Mouse (Mus musculus) heart, embryonic 13.5 days (tissue): ENCODE data around the gene Fignl1. TPM values are rescaled to one million over a fixed set of nuclear protein-coding genes. Genes with fewer than 3 reads are reported as not detected.

Experiments
- ATAC-seq: fragments of 200-750 bp; cut with Nextera tagmentation; 2 replicates; pipeline ENCODE4 v1.8.0; 2017; ENCODE audit warnings: moderate TSS enrichment; ENCODE audit not compliant: insufficient number of reproducible peaks, low FRiP score, low TSS enrichment; ENCODE audit errors: extremely low read depth
- H3K27ac ChIP-seq: fragments of 300-500 bp; sonication (generic); replicated peaks from 2 replicates; pipeline ENCODE4 v1.5.1; 2015; ENCODE audit warnings: moderate library complexity, mild to moderate bottlenecking, inconsistent platforms
- H3K27me3 ChIP-seq: fragments of 300-500 bp; sonication (generic); replicated peaks from 2 replicates; pipeline ENCODE4 v1.6.1; 2015; ENCODE audit warnings: mild to moderate bottlenecking, inconsistent platforms
- H3K36me3 ChIP-seq: fragments of 300-500 bp; sonication (generic); 2 replicates; pipeline ENCODE4 v1.6.1; 2015; ENCODE audit warnings: mild to moderate bottlenecking, inconsistent platforms
- H3K4me1 ChIP-seq: fragments of 300-500 bp; sonication (generic); 2 replicates; pipeline ENCODE4 v1.6.1; 2015; ENCODE audit warnings: inconsistent platforms
- H3K4me2 ChIP-seq: fragments of 300-500 bp; sonication (generic); 2 replicates; pipeline ENCODE4 v1.6.1; 2015; ENCODE audit warnings: inconsistent platforms, mild to moderate bottlenecking, moderate library complexity
- H3K4me3 ChIP-seq: fragments of 300-500 bp; sonication (generic); 2 replicates; pipeline ENCODE4 v1.5.1; 2015; ENCODE audit warnings: moderate library complexity, mild to moderate bottlenecking, inconsistent platforms
- H3K9ac ChIP-seq: fragments of 300-500 bp; sonication (generic); 2 replicates; pipeline ENCODE4 v1.6.1; 2015; ENCODE audit warnings: inconsistent platforms, mild to moderate bottlenecking, moderate library complexity
- H3K9me3 ChIP-seq: fragments of 300-500 bp; sonication (generic); 2 replicates; pipeline ENCODE4 v1.6.1; 2016; ENCODE audit warnings: inconsistent platforms
- WGBS: fragments of 180-500 bp; shearing (Covaris S2); methylation state at CpG from one replicate; pipeline ENCODE4 v1.1.7; 2015; ENCODE audit warnings: mixed read lengths; 5-methylcytosine and 5-hydroxymethylcytosine counted together
- polyA plus RNA-seq: library from polyadenylated mRNA; unstranded; fragments of >200 nt; fragmentation: Nextera tagmentation; extraction: Ambion mirVana; gene quantifications from 2 replicates; pipeline ENCODE4 v1.2.1, GENCODE M21; 2015

Gene Fignl1
- polyA plus RNA-seq, result 52.9 and 58.7 TPM in 2 replicates

DNA sequence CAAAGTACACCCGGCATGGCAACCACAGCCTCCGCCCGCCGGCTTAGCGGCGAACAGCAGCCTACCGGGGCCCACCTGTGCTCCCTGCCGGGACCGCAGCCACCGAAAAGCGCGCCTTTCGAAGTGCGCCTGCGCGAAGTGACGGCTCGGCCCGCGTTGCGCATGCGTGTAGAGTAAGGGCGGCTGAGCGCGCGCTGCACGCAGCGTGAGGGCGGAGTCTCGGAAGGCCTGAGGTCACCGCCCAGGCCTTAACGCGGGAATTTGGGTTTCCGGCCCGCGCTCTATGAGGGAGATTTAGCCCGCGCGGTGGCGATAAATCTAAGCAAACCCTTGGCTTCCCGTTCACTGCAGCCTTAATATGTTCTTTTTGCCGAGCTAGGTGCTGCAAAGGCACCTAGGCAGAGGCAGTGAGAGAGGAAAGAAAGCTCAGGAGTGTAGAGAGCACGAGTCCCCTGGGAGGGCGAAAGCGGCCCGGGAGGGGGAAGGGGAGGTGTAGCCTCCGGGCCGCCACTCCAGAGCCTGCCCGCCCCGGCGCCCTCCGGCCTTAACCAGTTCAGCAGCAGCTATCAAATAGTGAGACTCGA, at the start of gene Fignl1:
Gene Fignl1 (minus strand): TSS at position 143 of the 584 bp plus-strand sequence.
- Histone ChIP-seq H3K36me3 (peaks cover 24% of the 10 kb centered on the region), H3K9ac (peak within 1 kb of the TSS; percentile 90), H3K27ac (peak within 1 kb of the TSS; percentile 100), H3K4me2 (peak within 1 kb of the TSS; percentile 86), H3K27me3 (no peaks in the 10 kb centered on the region), H3K4me1 (peaks cover 43% of the 10 kb centered on the region), H3K4me3 (peak within 1 kb of the TSS; percentile 67), H3K9me3 (no peaks in the 10 kb centered on the region)
- peak; percentile 93 for ATAC-seq
- WGBS, result under 1% methylated on average over 53 of the region's 53 CpGs

GRCm38 (mm10) chr11:11856959-11857358, 48.2 kb upstream of the Fignl1 start:
- 95% methylated on average over 3 of the region's 3 CpGs for WGBS
- no peak overlapping the region for H3K4me2 ChIP-seq
- no peak for ATAC-seq

GRCm38 (mm10) chr11:11855685-11856131, 46.9 kb upstream of the Fignl1 start:
- Histone ChIP-seq H3K9ac (peak overlapping the region; percentile 63; the same call in 1 of the 2 replicates), H3K9me3 (0 out of 2 replicates have a peak, but pooled peaks cover 4% of the 10 kb centered on the region), H3K4me2 (no peak overlapping the region), H3K36me3 (no peaks in the 10 kb centered on the region; the same call in 1 of the 2 replicates), H3K27me3 (no peaks in the 10 kb centered on the region), H3K4me1 (peaks cover 35% of the 10 kb centered on the region), H3K27ac (peak overlapping the region; percentile 78), H3K4me3 (no peak overlapping the region)
- WGBS, result 65% methylated on average over 11 of the region's 11 CpGs
- no peak for ATAC-seq

More at GRCm38 (mm10) chr11:11856959-11857358, 48.2 kb upstream of the Fignl1 start:
- H3K9me3 ChIP-seq, result 0 out of 2 replicates have a peak, but pooled peaks cover 4% of the 10 kb centered on the region
- H3K9ac ChIP-seq, result no peak overlapping the region
- peaks cover 24% of the 10 kb centered on the region for H3K4me1 ChIP-seq
- no peak overlapping the region for H3K4me3 ChIP-seq
- no peaks in the 10 kb centered on the region for H3K27me3 ChIP-seq
- peak overlapping the region; percentile 48; the same call in 1 of the 2 replicates for H3K27ac ChIP-seq
- no peaks in the 10 kb centered on the region; the same call in 1 of the 2 replicates for H3K36me3 ChIP-seq

GRCm38 (mm10) chr11:11855061-11855672, 46.4 kb upstream of the Fignl1 start:
- no peaks in the 10 kb centered on the region; the same call in 1 of the 2 replicates for H3K36me3 ChIP-seq
- H3K4me1 ChIP-seq, result peaks cover 40% of the 10 kb centered on the region
- H3K9me3 ChIP-seq, result 0 out of 2 replicates have a peak, but pooled peaks cover 4% of the 10 kb centered on the region
- H3K4me3 ChIP-seq, result no peak overlapping the region
- no peak for ATAC-seq
- WGBS, result 40% methylated on average over 6 of the region's 6 CpGs
- no peak overlapping the region for H3K4me2 ChIP-seq
- H3K9ac ChIP-seq, result peak overlapping the region; percentile 50
- no peaks in the 10 kb centered on the region for H3K27me3 ChIP-seq
- H3K27ac ChIP-seq, result peak overlapping the region; percentile 78

- no peak for ATAC-seq
- no peak overlapping the region for H3K4me2 ChIP-seq
- no peak overlapping the region for H3K4me3 ChIP-seq
- 0 out of 2 replicates have a peak, but pooled peaks cover 4% of the 10 kb centered on the region for H3K9me3 ChIP-seq
- H3K27ac ChIP-seq, result peak overlapping the region; percentile 43
- 51% methylated on average over 4 of the region's 4 CpGs for WGBS
- peaks cover 51% of the 10 kb centered on the region for H3K4me1 ChIP-seq
- H3K9ac ChIP-seq, result no peak overlapping the region
- H3K27me3 ChIP-seq, result no peaks in the 10 kb centered on the region
- no peaks in the 10 kb centered on the region; the same call in 1 of the 2 replicates for H3K36me3 ChIP-seq
These were observed 45.1 kb upstream of the Fignl1 start for GRCm38 (mm10) chr11:11853731-11854461.

- H3K27me3 ChIP-seq, result no peaks in the 10 kb centered on the region
- H3K36me3 ChIP-seq, result no peaks in the 10 kb centered on the region; the same call in 1 of the 2 replicates
- H3K27ac ChIP-seq, result peak overlapping the region; percentile 69
- ATAC-seq, result no peak
- H3K4me2 ChIP-seq, result no peak overlapping the region
- no peak overlapping the region for H3K9ac ChIP-seq
- 85% methylated on average over 6 of the region's 6 CpGs for WGBS
- H3K9me3 ChIP-seq, result 0 out of 2 replicates have a peak, but pooled peaks cover 3% of the 10 kb centered on the region
- H3K4me1 ChIP-seq, result peaks cover 55% of the 10 kb centered on the region
- no peak overlapping the region for H3K4me3 ChIP-seq
These were observed 43.3 kb upstream of the Fignl1 start for GRCm38 (mm10) chr11:11851957-11852505.

- H3K4me1 ChIP-seq, result peaks cover 47% of the 10 kb centered on the region
- H3K4me2 ChIP-seq, result no peak overlapping the region
- H3K27me3 ChIP-seq, result no peaks in the 10 kb centered on the region
- H3K36me3 ChIP-seq, result no peaks in the 10 kb centered on the region
- H3K27ac ChIP-seq, result peak overlapping the region; percentile 69
- ATAC-seq, result no peak; the same call in 1 of the 2 replicates
- H3K9me3 ChIP-seq, result no peaks in the 10 kb centered on the region
- 34% methylated on average over 6 of the region's 6 CpGs for WGBS
- no peak overlapping the region for H3K4me3 ChIP-seq
- no peak overlapping the region for H3K9ac ChIP-seq
These were observed 41.9 kb upstream of the Fignl1 start for GRCm38 (mm10) chr11:11850476-11851267.

- no peak overlapping the region for H3K4me2 ChIP-seq
- H3K36me3 ChIP-seq, result no peaks in the 10 kb centered on the region
- H3K9me3 ChIP-seq, result no peaks in the 10 kb centered on the region
- 54% methylated on average over 13 of the region's 13 CpGs for WGBS
- peaks cover 46% of the 10 kb centered on the region for H3K4me1 ChIP-seq
- no peak overlapping the region for H3K9ac ChIP-seq
- H3K4me3 ChIP-seq, result no peak overlapping the region
- peak overlapping the region; percentile 69 for H3K27ac ChIP-seq
- no peaks in the 10 kb centered on the region for H3K27me3 ChIP-seq
- no peak for ATAC-seq
These were observed 41.0 kb upstream of the Fignl1 start for GRCm38 (mm10) chr11:11849513-11850311.

- Histone ChIP-seq H3K9ac (no peak overlapping the region), H3K4me3 (no peak overlapping the region), H3K27ac (peak overlapping the region; percentile 34; the same call in 1 of the 2 replicates), H3K36me3 (no peaks in the 10 kb centered on the region), H3K9me3 (no peaks in the 10 kb centered on the region), H3K4me2 (no peak overlapping the region), H3K27me3 (no peaks in the 10 kb centered on the region), H3K4me1 (peaks cover 54% of the 10 kb centered on the region)
- ATAC-seq, result no peak
- 87% methylated on average over 4 of the region's 4 CpGs for WGBS
These were observed 39.7 kb upstream of the Fignl1 start for GRCm38 (mm10) chr11:11848467-11848866.

GRCm38 (mm10) chr11:11845044-11845443, 36.3 kb upstream of the Fignl1 start:
- Histone ChIP-seq H3K9ac (no peak overlapping the region), H3K36me3 (no peaks in the 10 kb centered on the region), H3K27me3 (no peaks in the 10 kb centered on the region), H3K4me3 (no peak overlapping the region), H3K4me2 (no peak overlapping the region), H3K27ac (peak overlapping the region; percentile 81), H3K4me1 (peaks cover 67% of the 10 kb centered on the region), H3K9me3 (no peaks in the 10 kb centered on the region)
- 70% methylated on average over 8 of the region's 8 CpGs for WGBS
- no peak for ATAC-seq
